Mouse (Mus musculus) right cerebral cortex, postnatal 4 days (tissue): ENCODE data around the gene Mpp3.

Source experiments
- DNase-seq: peaks from one replicate; pipeline ENCODE4 v3.0.0-alpha.2; 2022

Gene Mpp3

GRCm38 (mm10) chr11:102037789-102038188, 9.5 kb upstream of the Mpp3 start:
- DNase-seq: no peak

GRCm38 (mm10) chr11:102036336-102036735, 8.1 kb upstream of the Mpp3 start:
- no peak for DNase-seq

- no peak for DNase-seq
These were observed 7.2 kb upstream of the Mpp3 start for GRCm38 (mm10) chr11:102035456-102035960.

- no peak for DNase-seq
These were observed 6.6 kb upstream of the Mpp3 start for GRCm38 (mm10) chr11:102034887-102035286.

GRCm38 (mm10) chr11:102033055-102033591, 4.9 kb upstream of the Mpp3 start:
- DNase-seq: no peak

GRCm38 (mm10) chr11:102031149-102031548, 2.9 kb upstream of the Mpp3 start:
- DNase-seq: no peak

GRCm38 (mm10) chr11:102029966-102030365, 1.7 kb upstream of the Mpp3 start:
- no peak for DNase-seq

GRCm38 (mm10) chr11:102029304-102029703, 1.0 kb upstream of the Mpp3 start:
- no peak for DNase-seq

GRCm38 (mm10) chr11:102027361-102028017, 772 bp downstream of the Mpp3 start:
- no peak for DNase-seq

GRCm38 (mm10) chr11:102026694-102027360, 1.4 kb downstream of the Mpp3 start:
- DNase-seq: peak; percentile 72

- peak; percentile 55 for DNase-seq
These were observed 2.1 kb downstream of the Mpp3 start for GRCm38 (mm10) chr11:102025991-102026660.

GRCm38 (mm10) chr11:102025354-102025753, 2.9 kb downstream of the Mpp3 start:
- no peak for DNase-seq

GRCm38 (mm10) chr11:102024875-102025274, 3.4 kb downstream of the Mpp3 start:
- no peak for DNase-seq

- no peak for DNase-seq
These were observed 4.0 kb downstream of the Mpp3 start for GRCm38 (mm10) chr11:102024084-102024758.

- no peak for DNase-seq
These were observed 4.9 kb downstream of the Mpp3 start for GRCm38 (mm10) chr11:102023406-102023805.

GRCm38 (mm10) chr11:102021196-102021595, 7.1 kb downstream of the Mpp3 start:
- DNase-seq: no peak

- no peak for DNase-seq
These were observed 8.5 kb downstream of the Mpp3 start for GRCm38 (mm10) chr11:102019736-102020135.

- DNase-seq: no peak
These were observed 12.1 kb downstream of the Mpp3 start for GRCm38 (mm10) chr11:102016136-102016535.

GRCm38 (mm10) chr11:102015472-102015871, 12.8 kb downstream of the Mpp3 start:
- DNase-seq: no peak

GRCm38 (mm10) chr11:102013201-102013600, 15.1 kb downstream of the Mpp3 start:
- no peak for DNase-seq

GRCm38 (mm10) chr11:102011510-102011909, 16.8 kb downstream of the Mpp3 start:
- DNase-seq: no peak

- DNase-seq: no peak
These were observed 18.1 kb downstream of the Mpp3 start for GRCm38 (mm10) chr11:102010140-102010539.
